In genomic region chr13:55535191-55535590, GRCm38 (mm10) we compare ENCODE assay signal across 8 mouse cellular contexts. TPM values are rescaled to one million over a fixed set of nuclear protein-coding genes. Genes with fewer than 3 reads are reported as not detected.
DNase-seq lines count a peak whose midpoint lies in the region; ATAC-seq and TF ChIP-seq lines count a peak whose summit lies in the region.

No protein-coding gene starts in this region.

- H3K27ac ChIP-seq in heart, embryonic 12.5 days (ENCODE audit: poor library complexity, severe bottlenecking): no peak overlapping the region
- no peak overlapping the region for H3K27ac ChIP-seq in ES-E14 (ENCODE audit: insufficient read depth, low read depth, low read length, poor library complexity, severe bottlenecking)
- H3K27ac ChIP-seq in hindbrain, embryonic 10.5 days: no peak overlapping the region; the same call in 1 of the 2 replicates
- no peak overlapping the region for H3K27ac ChIP-seq in midbrain, embryonic 10.5 days (replicated peaks)

- H3K9ac ChIP-seq in heart, embryonic 12.5 days: no peak overlapping the region
- 0 out of 2 replicates have a peak overlapping the region, but pooled peaks have one; percentile 93 for H3K9ac ChIP-seq in ES-E14 (ENCODE audit: insufficient read depth, low read depth, low read length, poor library complexity, severe bottlenecking)

- in situ Hi-C loops in ES-E14 (cut with MboI; ENCODE audit: low sequenced_read_pairs in 2 of 2, unreplicated experiment in 2 of 2): no loop called here

- H3K4me3 ChIP-seq in heart, embryonic 12.5 days: peak overlapping the region; percentile 95
- peak overlapping the region; percentile 77 to 95; a peak in 3 of 4 replicates for H3K4me3 ChIP-seq in ES-E14 (ENCODE audit: insufficient read depth in 1 of 2, low read depth in 1 of 2, low read length in 2 of 2, poor library complexity in 1 of 2, severe bottlenecking in 1 of 2)
- peak overlapping the region; percentile 63 for H3K4me3 ChIP-seq in hindbrain, embryonic 10.5 days
- H3K4me3 ChIP-seq in midbrain, embryonic 10.5 days: peak overlapping the region; percentile 94

- no peak for DNase-seq in heart, postnatal 10 days
- DNase-seq in ES-E14 (ENCODE audit: low read depth, low spot score): no peak
- no peak for DNase-seq in hindbrain, embryonic 10.5 days (ENCODE audit: low spot score)
- DNase-seq in midbrain, embryonic 10.5 days (ENCODE audit: low spot score): no peak
- no peak for DNase-seq in embryo, embryonic 10 days (ENCODE audit: low spot score)
- DNase-seq in thymus, adult 18-20 months: no peak
- no peak for DNase-seq in ovary, adult 18-20 months (ENCODE audit: low spot score)

- H3K4me2 ChIP-seq in heart, embryonic 12.5 days: peak overlapping the region; percentile 90

- H3K4me1 ChIP-seq in heart, embryonic 12.5 days (replicated peaks): peaks cover 12% of the 10 kb centered on the region
- peaks cover 2 to 5% of the 10 kb centered on the region in 2 experiments; a peak in 1 of 4 replicates for H3K4me1 ChIP-seq in ES-E14 (ENCODE audit: control insufficient read depth in 2 of 2, insufficient read depth in 2 of 2, low read length in 2 of 2, poor library complexity in 1 of 2)
- peaks cover 17% of the 10 kb centered on the region for H3K4me1 ChIP-seq in hindbrain, embryonic 10.5 days (replicated peaks)
- peaks cover 16% of the 10 kb centered on the region for H3K4me1 ChIP-seq in midbrain, embryonic 10.5 days

- no peaks in the 10 kb centered on the region for H3K9me3 ChIP-seq in heart, embryonic 12.5 days (replicated peaks)
- no peaks in the 10 kb centered on the region for H3K9me3 ChIP-seq in ES-E14 (ENCODE audit: control insufficient read depth, insufficient read depth, low read depth, low read length)
- no peaks in the 10 kb centered on the region for H3K9me3 ChIP-seq in hindbrain, embryonic 10.5 days
- no peaks in the 10 kb centered on the region for H3K9me3 ChIP-seq in midbrain, embryonic 10.5 days (replicated peaks)

- 89% methylated on average over 15 of the region's 15 CpGs for WGBS in heart, embryonic 12.5 days
- 92% methylated on average over 15 of the region's 15 CpGs for WGBS in hindbrain, embryonic 10.5 days
- WGBS in midbrain, embryonic 10.5 days: 93% methylated on average over 15 of the region's 15 CpGs

- peaks cover 72% of the 10 kb centered on the region for H3K36me3 ChIP-seq in heart, embryonic 12.5 days
- peaks cover 51% of the 10 kb centered on the region for H3K36me3 ChIP-seq in ES-E14 (ENCODE audit: control insufficient read depth, insufficient read depth, low read length, poor library complexity, severe bottlenecking)
- H3K36me3 ChIP-seq in hindbrain, embryonic 10.5 days: peaks cover 78% of the 10 kb centered on the region
- H3K36me3 ChIP-seq in midbrain, embryonic 10.5 days: peaks cover 81% of the 10 kb centered on the region

- no peaks in the 10 kb centered on the region for H3K27me3 ChIP-seq in heart, embryonic 12.5 days (replicated peaks)
- no peaks in the 10 kb centered on the region for H3K27me3 ChIP-seq in hindbrain, embryonic 10.5 days (ENCODE audit: insufficient read depth, poor library complexity, severe bottlenecking)
- no peaks in the 10 kb centered on the region for H3K27me3 ChIP-seq in midbrain, embryonic 10.5 days (ENCODE audit: low read depth, poor library complexity, severe bottlenecking)

- intact Hi-C loops in heart, postnatal 10 days (cut with DNase I): loop anchor here (5.0 kb wide), 1 partner anchor 128 kb away; no protein-coding TSS in a partner anchor

- no peak for ATAC-seq in heart, embryonic 12.5 days (ENCODE audit: insufficient number of reproducible peaks, low FRiP score)

TF ChIP-seq in ES-E14, 5 proteins besides CTCF, POLR2A, EP300 and RAD21:
- TF ChIP-seq MAFK (IDR thresholded peaks at IDR 0.05; ENCODE audit: insufficient read depth, low read depth, low read length) (no peak), ZNF384 (IDR thresholded peaks at IDR 0.05; ENCODE audit: low read depth, low read length) (no peak), CHD2 (IDR thresholded peaks at IDR 0.05; ENCODE audit: low read depth, low read length) (no peak), ZC3H11A (IDR thresholded peaks at IDR 0.05; ENCODE audit: borderline replicate concordance, low read depth, low read length) (no peak), HCFC1 (IDR thresholded peaks at IDR 0.05; ENCODE audit: borderline replicate concordance, insufficient read depth, low read length) (no peak)

RNA-seq across cellular contexts. Expression of gene Ddx41, which starts 1.3 kb away (rescaled TPM):
- polyA plus RNA-seq in heart, embryonic 12.5 days (2016; fragmentation: Nextera tagmentation; extraction: Ambion mirVana): 30.8 and 34.8 TPM in 2 replicates
- total RNA-seq in heart, postnatal 10 days (2021): 10 to 100 TPM; 17.5 to 18.2 TPM
- 85.9 and 120 TPM in 2 replicates for total RNA-seq in ES-E14 (2012; rRNA removed)
- 85.2 and 88.2 TPM in 2 replicates for polyA plus RNA-seq in hindbrain, embryonic 10.5 days (2016; fragmentation: Nextera tagmentation; extraction: Ambion mirVana)
- 86.3 and 92.0 TPM in 2 replicates for polyA plus RNA-seq in midbrain, embryonic 10.5 days (2016; fragmentation: Nextera tagmentation; extraction: Ambion mirVana)

RNA-seq across cellular contexts. Expression of gene Dok3, which starts 6.1 kb away (rescaled TPM):
- 1.4 and 1.7 TPM in 2 replicates for polyA plus RNA-seq in heart, embryonic 12.5 days (2016; fragmentation: Nextera tagmentation; extraction: Ambion mirVana)
- total RNA-seq in heart, postnatal 10 days (2021): 1 to 10 TPM; 1.7 to 1.8 TPM
- total RNA-seq in ES-E14 (2012; rRNA removed): 0.98 and 1.7 TPM in 2 replicates
- polyA plus RNA-seq in hindbrain, embryonic 10.5 days (2016; fragmentation: Nextera tagmentation; extraction: Ambion mirVana): 3.5 and 3.9 TPM in 2 replicates
- 3.1 and 3.6 TPM in 2 replicates for polyA plus RNA-seq in midbrain, embryonic 10.5 days (2016; fragmentation: Nextera tagmentation; extraction: Ambion mirVana)

RNA-seq across cellular contexts. Expression of gene Pdlim7, which starts 21.7 kb away (rescaled TPM):
- polyA plus RNA-seq in heart, embryonic 12.5 days (2016; fragmentation: Nextera tagmentation; extraction: Ambion mirVana): 427 and 428 TPM in 2 replicates
- total RNA-seq in heart, postnatal 10 days (2021): 10 to 100 TPM; 63.6 to 74.2 TPM
- 46.7 and 58.2 TPM in 2 replicates for total RNA-seq in ES-E14 (2012; rRNA removed)
- 194 and 221 TPM in 2 replicates for polyA plus RNA-seq in hindbrain, embryonic 10.5 days (2016; fragmentation: Nextera tagmentation; extraction: Ambion mirVana)
- 191 and 195 TPM in 2 replicates for polyA plus RNA-seq in midbrain, embryonic 10.5 days (2016; fragmentation: Nextera tagmentation; extraction: Ambion mirVana)

RNA-seq across cellular contexts. Expression of gene Fam193b, which starts 35.7 kb away (rescaled TPM):
- polyA plus RNA-seq in heart, embryonic 12.5 days (2016; fragmentation: Nextera tagmentation; extraction: Ambion mirVana): 24.3 and 24.4 TPM in 2 replicates
- total RNA-seq in heart, postnatal 10 days (2021): 10 to 100 TPM; 22.8 to 24.2 TPM
- total RNA-seq in ES-E14 (2012; rRNA removed): 50.8 and 77.5 TPM in 2 replicates
- polyA plus RNA-seq in hindbrain, embryonic 10.5 days (2016; fragmentation: Nextera tagmentation; extraction: Ambion mirVana): 63.7 and 64.3 TPM in 2 replicates
- 56.7 and 63.1 TPM in 2 replicates for polyA plus RNA-seq in midbrain, embryonic 10.5 days (2016; fragmentation: Nextera tagmentation; extraction: Ambion mirVana)

RNA-seq across cellular contexts. Expression of gene Tmed9, which starts 38.3 kb away (rescaled TPM):
- polyA plus RNA-seq in heart, embryonic 12.5 days (2016; fragmentation: Nextera tagmentation; extraction: Ambion mirVana): 133 and 141 TPM in 2 replicates
- total RNA-seq in heart, postnatal 10 days (2021): 100 to 1,000 TPM; 104 to 106 TPM
- total RNA-seq in ES-E14 (2012; rRNA removed): 363 and 460 TPM in 2 replicates
- 102 and 112 TPM in 2 replicates for polyA plus RNA-seq in hindbrain, embryonic 10.5 days (2016; fragmentation: Nextera tagmentation; extraction: Ambion mirVana)
- 114 and 126 TPM in 2 replicates for polyA plus RNA-seq in midbrain, embryonic 10.5 days (2016; fragmentation: Nextera tagmentation; extraction: Ambion mirVana)
